Mouse (Mus musculus): ENCODE data around the gene Stx5a. TPM values are rescaled to one million over a fixed set of nuclear protein-coding genes. Genes with fewer than 3 reads are reported as not detected.

Stx5a gene
- total RNA-seq, 2 experiments from 2014 or later, result 43.4 to 48.5 TPM

DNA sequence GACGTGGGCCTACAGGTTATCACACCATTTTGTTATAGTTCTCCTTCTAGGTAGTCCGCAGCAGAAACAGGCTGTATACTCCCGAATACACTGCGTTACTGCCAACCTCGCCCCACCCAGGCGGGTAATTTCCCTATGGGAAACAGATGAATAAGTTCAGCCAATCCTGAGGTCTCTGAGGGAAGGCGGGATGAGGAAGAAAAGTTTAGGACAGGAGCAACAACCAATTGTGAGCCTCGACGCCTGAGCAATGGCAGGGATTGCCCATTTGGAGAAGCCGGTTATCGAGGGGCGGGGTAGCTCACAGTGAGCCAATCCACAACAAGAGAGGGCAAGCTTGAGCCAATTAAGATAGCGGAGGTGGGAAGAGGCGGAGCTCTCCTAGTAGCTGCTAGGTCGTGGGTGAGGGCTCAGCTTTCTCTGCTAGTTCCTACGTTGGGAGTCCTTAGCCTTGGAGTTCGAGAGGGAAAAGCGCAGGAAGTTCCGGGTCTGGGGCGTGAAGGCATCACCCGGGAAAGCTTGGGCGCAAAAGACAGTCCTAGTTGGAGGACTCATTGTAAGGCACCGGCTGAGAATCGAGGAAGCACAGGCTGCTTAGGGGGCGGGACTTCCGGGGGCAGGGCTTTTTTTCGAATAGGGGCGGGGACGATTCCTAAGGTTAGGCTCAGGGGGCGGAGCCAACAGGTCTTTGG lies 61.1 kb downstream of the Stx5a start, which contains the start of gene Zbtb3:
Zbtb3 (plus strand) TSS at position 426 of the 692 bp plus-strand sequence.
- DNase-seq, result peak; percentile 93

DNA sequence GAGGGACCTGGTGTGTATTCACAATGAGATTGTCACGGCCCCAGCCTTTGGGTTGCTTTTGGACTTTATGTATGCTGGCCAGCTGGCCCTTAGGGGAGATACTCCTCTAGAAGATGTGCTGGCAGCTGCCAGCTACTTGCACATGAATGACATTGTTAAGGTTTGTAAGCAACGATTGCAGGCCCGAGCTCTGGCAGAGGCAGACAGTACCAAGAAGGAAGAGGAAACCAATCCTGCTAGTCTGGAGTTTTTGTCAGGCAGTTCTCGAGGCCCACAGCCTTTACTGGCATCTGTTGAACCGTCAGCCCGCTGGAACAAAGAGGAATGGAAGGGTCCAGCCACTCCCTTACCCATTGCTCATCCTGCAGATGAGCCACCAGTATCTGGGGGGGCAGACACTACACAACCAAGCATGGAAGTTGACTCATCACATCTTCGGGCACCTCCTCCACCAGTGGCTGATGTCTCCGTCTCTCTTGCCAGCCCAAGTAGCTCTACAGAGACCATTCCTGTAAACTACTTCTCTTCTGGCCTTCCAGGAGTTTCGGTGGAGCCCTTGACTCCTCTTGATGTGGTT lies 62.1 kb downstream of the Stx5a start:
- no peak for DNase-seq

DNA sequence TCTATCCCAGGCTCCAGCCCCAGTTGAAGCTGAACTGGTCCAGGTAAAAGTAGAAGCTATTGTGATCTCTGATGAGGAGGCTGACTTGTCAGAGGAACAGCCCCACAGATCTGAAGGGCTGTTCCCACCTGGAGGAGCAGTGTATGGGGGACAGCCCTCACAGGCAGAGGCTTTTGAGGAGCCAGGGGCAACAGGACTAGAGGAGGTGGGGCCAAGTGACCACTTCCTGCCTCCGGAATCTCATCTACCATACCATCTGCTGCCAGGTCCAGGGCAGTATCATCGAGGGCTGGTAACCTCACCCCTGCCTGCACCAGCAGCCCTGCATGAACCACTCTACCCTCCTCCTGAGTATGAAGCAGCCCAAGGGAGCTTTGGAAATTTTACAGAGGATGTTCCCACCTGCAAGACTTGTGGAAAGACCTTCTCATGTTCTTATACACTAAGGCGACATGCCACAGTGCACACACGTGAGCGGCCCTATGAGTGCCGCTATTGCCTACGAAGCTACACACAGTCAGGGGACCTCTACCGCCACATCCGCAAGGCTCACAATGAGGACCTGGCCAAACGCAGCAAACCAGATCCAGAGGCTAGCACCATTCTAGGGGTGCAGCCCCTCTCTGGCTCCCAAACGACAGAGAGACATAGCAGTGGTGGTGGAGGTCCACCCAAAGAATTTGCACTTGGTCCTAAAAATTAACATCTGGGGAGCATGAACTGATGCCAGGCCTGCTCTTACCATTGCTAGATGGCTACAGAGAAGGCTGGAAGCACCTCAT lies 62.9 kb downstream of the Stx5a start:
- DNase-seq, result no peak

Small RNA genes within 50 kb of the gene (microRNA-seq; reads per million reads assigned to microRNA genes)
- gene Mir6992, result 0 reads per million in 2 experiments

Other genes with a start within 250 kb of the Stx5a start
- gene Slc22a8, start 150.2 kb upstream of the Stx5a start, total RNA-seq (2021), result not detected
- gene Slc22a6, start 123.4 kb upstream of the Stx5a start, total RNA-seq (2021), result not detected
- not detected for gene Chrm1, start 77.6 kb upstream of the Stx5a start, total RNA-seq (2021)
- 10 to 100 TPM; 62.4 to 66.3 TPM for gene Slc3a2, start 18.0 kb upstream of the Stx5a start, total RNA-seq (2021)
- 10 to 100 TPM; 30.3 to 31.1 TPM for gene Wdr74, start 5.6 kb upstream of the Stx5a start, total RNA-seq (2021)
- not detected for gene 1700092M07Rik, start 695 bp upstream of the Stx5a start, total RNA-seq (2021)
- 10 to 100 TPM; 82.1 to 86.1 TPM for gene Nxf1, start 15.7 kb downstream of the Stx5a start, total RNA-seq (2021)
- gene Tmem223, start 29.6 kb downstream of the Stx5a start, total RNA-seq (2021), result 100 to 1,000 TPM; 121 to 133 TPM
- gene Tmem179b, start 33.1 kb downstream of the Stx5a start, total RNA-seq (2021), result 10 to 100 TPM; 16.6 to 17.1 TPM
- gene Taf6l, start 45.0 kb downstream of the Stx5a start, total RNA-seq (2021), result 10 to 100 TPM; 12.1 to 12.5 TPM
- 10 to 100 TPM; 71.2 to 80.6 TPM for gene Polr2g, start 57.2 kb downstream of the Stx5a start, total RNA-seq (2021)
- 1 to 10 TPM; 2.4 to 2.5 TPM for gene Zbtb3, start 61.1 kb downstream of the Stx5a start, total RNA-seq (2021)
- gene Ttc9c, start 77.9 kb downstream of the Stx5a start, total RNA-seq (2021), result 10 to 100 TPM; 20.9 to 22.8 TPM
- 10 to 100 TPM; 53.5 to 56.0 TPM for gene Hnrnpul2, start 78.6 kb downstream of the Stx5a start, total RNA-seq (2021)
- gene AC129217.1, start 88.4 kb downstream of the Stx5a start, total RNA-seq (2021), result not detected
- gene Bscl2, start 96.1 kb downstream of the Stx5a start, total RNA-seq (2021), result 10 to 100 TPM; 26.2 to 27.5 TPM
- gene Gng3, start 97.8 kb downstream of the Stx5a start, total RNA-seq (2021), result under 1 TPM in 1 of 2 experiments, not detected in 1; 0.16 TPM
- 1 to 10 TPM; 2.4 to 2.5 TPM for gene Lrrn4cl, start 109.4 kb downstream of the Stx5a start, total RNA-seq (2021)
- gene Ubxn1, start 130.1 kb downstream of the Stx5a start, total RNA-seq (2021), result 100 to 1,000 TPM; 112 to 125 TPM
- 10 to 100 TPM; 39.4 to 41.2 TPM for gene Uqcc3, start 139.5 kb downstream of the Stx5a start, total RNA-seq (2021)
- 1 to 10 TPM; 2.1 to 5.6 TPM for gene Lbhd1, start 142.3 kb downstream of the Stx5a start, total RNA-seq (2021)
- not detected for gene Gm49403, start 142.5 kb downstream of the Stx5a start, total RNA-seq (2021)
- gene 1810009A15Rik, start 147.4 kb downstream of the Stx5a start, total RNA-seq (2021), result 10 to 100 TPM; 23.7 to 24.9 TPM
- gene Gm49416, start 147.5 kb downstream of the Stx5a start, total RNA-seq (2021), result 1 to 10 TPM; 2.3 to 3.6 TPM
- 10 to 100 TPM; 16.3 to 17.1 TPM for gene Ints5, start 151.6 kb downstream of the Stx5a start, total RNA-seq (2021)
- 10 to 100 TPM; 80.9 to 83.7 TPM for gene Ganab, start 156.7 kb downstream of the Stx5a start, total RNA-seq (2021)
- gene B3gat3, start 179.0 kb downstream of the Stx5a start, total RNA-seq (2021), result 10 to 100 TPM; 36.0 to 38.0 TPM
- 1 to 10 TPM; 3.1 to 3.2 TPM for gene Rom1, start 187.9 kb downstream of the Stx5a start, total RNA-seq (2021)
- 10 to 100 TPM; 15.4 to 16.6 TPM for gene Eml3, start 188.1 kb downstream of the Stx5a start, total RNA-seq (2021)
- 10 to 100 TPM; 62.5 to 63.8 TPM for gene Mta2, start 200.5 kb downstream of the Stx5a start, total RNA-seq (2021)
- 1 to 10 TPM; 8.3 to 9.6 TPM for gene Tut1, start 212.4 kb downstream of the Stx5a start, total RNA-seq (2021)
- 100 to 1,000 TPM; 357 to 371 TPM for gene Eef1g, start 225.6 kb downstream of the Stx5a start, total RNA-seq (2021)
- gene Ahnak, start 247.9 kb downstream of the Stx5a start, total RNA-seq (2021), result 100 to 1,000 TPM; 303 to 328 TPM

Measured in heart, postnatal 4 days (tissue).